Mouse (Mus musculus) megakaryocyte, embryonic 14.5 days (primary cell): ENCODE data around the gene 3110082I17Rik.

Source experiments
- FLI1 ChIP-seq: IDR thresholded peaks from 2 replicates; pipeline ENCODE4 v1.6.1; 2012; ENCODE audit warnings: low read length, inconsistent platforms, mixed read lengths
- GATA1 ChIP-seq: IDR thresholded peaks from 3 replicates; pipeline ENCODE4 v1.6.1; 2012; ENCODE audit warnings: mixed read lengths, low read length, inconsistent platforms, borderline replicate concordance

- no peak for TF ChIP-seq GATA1
- TF ChIP-seq FLI1 = no peak
Measured at GRCm38 (mm10) chr5:139320424-139320823, 139.9 kb downstream of the 3110082I17Rik start.
